Mouse (Mus musculus) kidney, adult 18-20 months (tissue): ENCODE measurements around the gene Dld.

Source experiments
- DNase-seq: peaks from one replicate; pipeline ENCODE4 v3.0.0; 2021

Gene Dld

DNA sequence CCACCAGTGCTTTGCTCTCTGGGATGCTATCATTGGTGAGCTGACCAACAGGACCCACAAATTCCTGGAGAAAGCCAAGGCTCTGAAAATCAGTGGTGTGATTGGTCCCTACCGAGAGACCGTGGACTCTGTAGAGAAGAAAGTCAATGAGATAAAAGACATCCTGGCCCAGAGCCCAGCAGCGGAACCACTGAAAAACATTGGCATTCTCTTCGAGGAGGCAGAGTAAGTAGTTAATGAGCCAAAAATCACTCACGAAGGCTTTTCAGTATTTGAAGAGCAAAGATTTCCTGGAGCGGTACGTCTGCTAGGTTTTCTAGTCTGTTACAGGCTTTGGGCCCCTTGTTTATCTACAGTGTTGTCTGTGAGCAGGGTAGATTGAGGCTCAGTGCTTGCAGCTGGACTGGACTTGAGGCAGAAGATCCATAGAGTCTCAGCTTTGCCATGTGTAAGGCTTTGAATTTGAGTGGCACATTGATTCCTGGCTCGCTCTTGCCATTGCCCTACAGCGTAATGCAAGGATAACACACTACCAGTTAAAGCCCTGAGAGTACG lies 32.8 kb downstream of the Dld start:
- no peak for DNase-seq

DNA sequence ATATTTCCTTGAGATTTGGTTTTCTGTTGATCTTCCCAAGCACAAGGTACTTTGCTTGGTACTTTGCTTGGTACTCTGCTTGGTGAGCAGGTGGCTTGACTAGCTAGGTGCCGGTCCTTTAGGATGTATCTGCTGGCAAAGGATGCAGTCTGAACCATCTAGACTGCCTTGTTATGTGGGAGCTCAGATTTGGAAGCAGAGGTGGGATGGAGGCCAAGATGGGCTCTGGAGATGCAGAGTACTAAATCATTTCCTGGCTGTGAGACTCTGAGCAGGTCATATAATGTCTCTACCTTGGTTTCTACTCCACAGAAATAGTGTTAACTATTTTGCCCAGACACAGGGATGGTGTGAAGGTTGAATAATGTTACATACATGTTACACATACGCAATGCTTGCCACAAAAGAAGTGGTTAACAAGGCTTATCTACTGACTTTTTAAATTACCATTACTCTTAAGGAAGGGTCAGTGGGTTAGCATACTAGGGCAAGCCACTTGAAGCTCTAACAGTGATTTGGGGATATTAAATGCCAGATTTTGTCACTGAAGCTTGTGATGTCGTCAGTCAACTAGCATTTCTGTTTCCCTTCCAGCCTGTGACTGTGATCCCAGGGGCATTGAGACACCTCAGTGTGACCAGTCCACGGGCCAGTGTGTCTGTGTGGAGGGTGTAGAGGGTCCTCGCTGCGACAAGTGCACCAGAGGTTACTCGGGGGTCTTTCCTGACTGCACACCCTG lies 33.4 kb downstream of the Dld start:
- no peak for DNase-seq

DNA sequence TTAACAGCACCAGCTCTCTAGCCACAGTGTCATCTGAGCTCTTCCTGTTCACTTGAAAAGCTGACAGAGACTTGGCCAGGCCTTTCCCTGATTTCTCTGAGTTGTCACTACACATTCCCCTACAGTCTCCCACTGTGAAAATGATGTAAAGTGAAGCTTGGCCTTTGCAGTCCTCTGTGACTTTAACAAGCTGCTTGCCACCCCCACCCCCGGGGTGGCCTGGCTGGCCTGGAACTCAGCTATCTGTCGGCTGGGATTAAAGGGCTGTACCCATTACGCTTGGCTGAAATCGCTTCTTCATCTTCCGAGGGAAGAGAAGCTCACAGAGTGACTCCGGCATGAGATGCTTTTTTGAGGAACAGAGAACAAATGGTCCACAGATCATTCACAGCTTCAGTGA lies 35.3 kb downstream of the Dld start:
- no peak for DNase-seq

DNA sequence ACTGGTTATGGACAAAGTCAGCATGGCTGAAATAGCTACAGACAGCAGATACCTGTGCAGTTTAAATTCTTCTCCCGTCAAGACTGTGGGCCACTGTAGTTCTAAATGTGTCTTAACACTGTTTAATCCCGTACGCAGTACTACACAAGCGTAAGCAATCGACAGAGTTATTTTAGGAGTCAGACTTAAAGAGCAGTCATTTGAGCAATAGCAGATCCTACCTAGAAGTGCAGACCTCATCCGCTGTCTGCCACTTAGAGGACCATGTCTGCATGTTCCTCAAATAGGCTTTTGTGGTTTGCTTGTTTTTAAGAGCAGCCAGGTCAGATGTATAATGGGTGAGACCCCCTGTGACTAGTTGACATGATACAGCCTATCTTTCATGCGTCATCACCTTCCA lies 36.9 kb downstream of the Dld start:
- no peak for DNase-seq

DNA sequence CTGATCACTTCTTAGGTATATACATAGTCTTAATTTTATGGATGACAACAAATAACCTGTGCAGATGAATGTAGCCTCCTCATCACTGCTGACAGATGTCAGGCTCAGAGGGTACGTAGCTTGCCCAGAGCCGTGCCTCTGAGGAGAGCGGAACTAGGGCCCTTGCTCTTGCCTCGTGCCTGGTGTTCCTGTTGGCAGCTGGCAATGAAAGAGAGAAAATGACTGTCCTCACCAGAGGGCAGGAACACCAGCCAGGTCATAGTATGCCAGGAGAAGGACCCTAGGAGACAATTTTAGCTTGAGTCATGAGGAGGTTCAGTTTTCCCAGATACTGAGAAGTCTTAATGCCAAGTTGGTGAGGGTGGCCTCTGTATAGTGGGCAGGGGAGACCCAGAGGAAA lies 38.1 kb downstream of the Dld start:
- DNase-seq, result no peak

DNA sequence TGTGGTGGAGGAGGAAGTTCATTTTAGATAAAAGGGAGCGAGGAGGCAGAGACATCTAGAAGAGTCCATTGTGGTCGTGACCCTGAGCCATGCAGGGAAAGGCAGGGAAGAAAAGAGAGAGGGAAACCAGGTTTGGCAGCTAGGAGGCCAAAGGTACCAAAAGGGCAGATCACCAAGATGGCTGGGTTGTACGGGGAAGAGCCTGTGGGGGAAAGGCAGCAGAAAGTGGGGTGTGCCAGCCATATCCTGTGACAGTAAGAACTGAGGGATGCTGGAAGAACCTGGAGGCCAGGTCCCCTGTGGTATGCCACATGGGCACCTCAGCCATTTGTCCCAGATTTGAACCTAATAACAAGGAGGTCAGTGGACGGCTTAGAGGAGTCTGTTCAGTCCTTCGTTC lies 39.0 kb downstream of the Dld start:
- no peak for DNase-seq

DNA sequence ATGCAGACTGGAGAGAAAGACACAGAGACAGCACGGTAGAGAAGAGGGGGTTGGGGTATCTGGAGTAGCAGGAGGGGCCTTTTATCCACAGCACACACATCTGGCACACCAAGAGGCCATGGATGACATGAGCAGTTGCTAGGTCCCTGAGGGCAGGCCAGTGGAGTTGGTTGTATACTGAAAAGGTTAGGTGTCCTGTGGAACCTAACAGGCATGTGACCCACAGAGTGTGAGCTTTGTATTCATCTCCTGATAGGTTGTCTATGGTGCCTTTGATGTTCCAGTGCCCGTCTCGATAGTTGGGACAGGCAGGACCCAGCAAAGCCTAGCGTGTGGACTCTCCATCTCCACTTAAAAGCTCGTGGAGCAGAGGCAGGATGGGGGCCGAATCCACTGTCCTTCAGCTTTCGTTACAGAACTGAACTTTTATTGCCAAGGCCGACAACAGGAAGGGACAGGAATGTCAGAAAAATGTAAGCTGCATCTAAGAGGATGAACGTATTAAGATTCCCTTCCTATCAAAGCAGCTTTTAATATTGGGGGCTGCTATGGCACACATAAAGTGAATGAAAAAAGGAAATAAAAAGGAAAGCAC lies 39.5 kb downstream of the Dld start:
- DNase-seq, result no peak

DNA sequence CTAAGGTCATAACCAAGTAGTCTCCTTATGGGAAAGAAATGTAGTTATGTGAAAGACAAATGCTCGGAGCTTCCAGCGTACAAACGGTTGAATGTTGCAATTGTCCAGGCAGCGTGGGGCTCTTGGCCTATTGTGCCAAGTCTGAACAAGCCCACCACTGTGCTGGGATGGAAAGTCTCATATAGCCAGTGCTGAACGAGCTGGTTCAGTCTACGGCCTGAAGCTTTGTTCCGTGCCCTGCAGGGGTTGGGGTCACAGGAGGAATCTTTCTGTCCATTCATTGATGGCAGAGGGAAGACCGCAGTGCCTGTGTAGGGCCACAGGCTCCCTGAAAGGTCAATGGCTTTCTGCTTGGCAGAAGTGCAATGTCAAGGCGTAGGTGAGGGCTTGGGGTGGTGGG lies 40.6 kb downstream of the Dld start:
- no peak for DNase-seq

DNA sequence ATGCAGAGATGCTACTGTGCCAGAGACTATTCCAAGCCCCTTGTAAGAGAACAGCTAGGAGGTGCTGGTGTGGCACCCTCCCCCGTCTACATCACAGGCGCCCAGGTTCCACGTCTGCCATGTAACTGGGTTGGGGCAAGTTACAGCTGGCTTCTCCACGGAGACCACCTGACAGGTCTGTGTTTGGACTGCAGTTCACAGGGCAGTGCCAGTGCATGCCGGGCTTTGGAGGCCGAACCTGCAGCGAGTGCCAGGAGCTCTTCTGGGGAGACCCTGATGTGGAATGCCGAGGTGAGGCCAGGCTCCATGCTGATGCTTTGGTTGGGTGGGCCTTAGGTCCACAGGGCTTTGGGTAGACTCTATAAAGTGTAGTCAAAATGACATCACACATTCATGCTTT lies 43.5 kb downstream of the Dld start:
- no peak for DNase-seq

DNA sequence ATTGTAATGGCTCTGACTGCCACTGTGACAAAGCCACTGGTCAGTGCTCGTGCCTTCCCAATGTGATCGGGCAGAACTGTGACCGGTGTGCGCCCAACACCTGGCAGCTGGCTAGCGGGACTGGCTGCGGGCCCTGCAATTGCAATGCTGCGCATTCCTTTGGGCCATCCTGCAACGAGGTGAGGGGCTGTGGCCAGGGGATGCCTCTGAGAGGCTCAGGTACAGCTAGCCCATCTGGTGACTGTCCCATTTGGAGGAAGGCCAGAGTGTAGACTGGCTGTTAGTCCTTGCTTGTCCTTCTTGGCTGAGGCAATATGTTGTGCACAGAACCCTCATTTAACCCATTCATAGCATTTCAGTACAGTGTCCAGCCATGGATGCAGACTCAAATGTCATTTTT lies 44.2 kb downstream of the Dld start:
- DNase-seq, result no peak

DNA sequence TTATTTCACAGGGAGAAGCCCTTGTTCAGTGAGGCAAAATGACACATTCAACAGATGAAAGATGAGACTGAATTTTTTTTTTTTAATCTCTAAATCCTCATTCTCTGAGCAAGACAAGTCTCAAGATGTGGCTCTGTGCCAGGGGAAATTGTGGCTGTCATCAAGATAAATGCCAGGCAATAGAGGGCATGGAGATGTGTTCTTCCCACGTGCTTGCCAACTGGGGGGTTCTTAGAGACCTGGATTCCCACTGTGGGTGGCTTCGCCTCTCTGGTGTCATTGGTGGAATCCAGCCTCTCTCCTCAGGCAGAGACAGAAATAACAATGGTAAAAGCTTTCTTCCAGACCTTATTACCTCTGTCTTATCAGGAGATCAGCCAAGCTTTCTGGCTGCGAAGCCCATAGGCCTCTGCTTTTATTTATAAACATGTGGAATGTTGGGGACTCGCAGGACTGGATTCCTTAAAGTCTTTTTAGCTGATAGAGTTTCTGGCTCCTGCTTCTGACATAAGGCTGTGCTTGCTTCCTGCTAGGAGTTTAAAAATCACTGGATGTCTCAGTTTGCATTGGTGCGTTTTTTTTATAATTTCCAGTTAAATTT lies 45.1 kb downstream of the Dld start:
- no peak for DNase-seq

DNA sequence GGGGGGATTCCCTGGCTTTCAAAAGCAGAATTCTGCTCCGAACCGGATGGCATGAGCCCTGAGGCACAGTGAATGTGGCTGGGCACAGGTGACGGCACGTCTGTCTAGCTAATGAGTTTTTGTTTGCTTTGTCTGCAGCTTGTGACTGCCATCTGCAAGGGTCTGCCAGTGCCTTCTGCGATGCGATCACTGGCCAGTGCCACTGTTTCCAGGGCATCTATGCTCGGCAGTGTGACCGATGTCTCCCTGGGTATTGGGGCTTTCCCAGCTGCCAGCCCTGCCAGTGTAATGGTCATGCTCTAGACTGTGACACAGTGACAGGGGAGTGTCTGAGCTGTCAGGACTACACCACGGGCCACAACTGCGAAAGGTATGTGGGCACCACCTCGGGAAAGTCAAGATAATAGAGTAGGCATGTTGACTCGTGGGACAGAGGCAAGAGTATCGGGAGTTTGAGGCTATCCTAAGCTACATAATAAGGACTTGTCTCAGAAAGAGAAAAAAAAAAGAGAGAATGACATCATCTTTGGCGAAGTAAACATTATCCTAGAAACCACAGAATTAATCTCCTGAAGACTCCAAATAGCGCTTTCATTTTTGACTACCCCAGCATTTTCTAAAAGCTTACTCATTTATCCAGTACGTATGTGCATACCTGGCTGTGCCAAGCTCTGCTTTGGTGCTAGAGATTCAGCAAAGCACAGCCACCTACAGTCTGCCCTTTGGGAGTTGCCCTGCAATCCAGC lies 48.3 kb downstream of the Dld start:
- DNase-seq, result no peak

DNA sequence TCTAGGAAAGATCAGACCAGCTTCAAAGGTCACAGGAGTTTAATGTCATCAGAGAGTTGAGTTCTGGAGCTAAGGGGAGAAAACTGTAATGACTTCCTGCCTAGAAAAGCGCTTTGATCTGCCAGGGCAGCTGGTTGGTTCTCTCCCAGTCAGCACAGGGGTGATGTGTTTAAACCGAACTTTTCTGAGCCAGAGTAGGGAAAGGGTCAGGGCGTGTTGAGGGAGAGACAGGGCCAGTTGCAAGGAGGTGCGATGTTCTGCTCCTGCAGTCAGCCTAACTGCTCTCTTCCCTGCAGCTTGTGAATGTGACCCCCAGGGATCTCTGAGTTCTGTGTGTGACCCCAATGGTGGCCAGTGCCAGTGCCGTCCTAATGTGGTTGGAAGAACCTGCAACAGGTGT lies 49.0 kb downstream of the Dld start:
- no peak for DNase-seq

DNA sequence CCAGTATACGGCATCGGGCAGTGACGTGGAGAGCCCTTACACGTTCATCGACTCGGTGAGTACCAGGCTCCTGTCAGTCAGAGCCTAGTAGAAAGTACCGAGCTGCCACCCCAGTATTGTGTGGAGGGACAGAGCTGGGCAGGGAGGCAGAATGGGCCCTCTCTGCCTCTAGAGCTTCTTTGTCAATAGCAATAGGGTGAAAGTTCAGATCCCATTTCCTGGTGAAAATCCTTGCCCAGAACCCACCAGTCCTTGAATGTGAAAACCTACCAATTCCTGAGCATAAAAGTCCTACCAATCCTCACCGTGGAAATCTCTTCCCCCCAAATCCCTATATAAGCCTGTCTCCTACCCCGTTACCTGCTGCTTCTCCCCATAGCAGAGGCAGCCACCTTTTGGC lies 51.0 kb downstream of the Dld start:
- DNase-seq, result no peak

DNA sequence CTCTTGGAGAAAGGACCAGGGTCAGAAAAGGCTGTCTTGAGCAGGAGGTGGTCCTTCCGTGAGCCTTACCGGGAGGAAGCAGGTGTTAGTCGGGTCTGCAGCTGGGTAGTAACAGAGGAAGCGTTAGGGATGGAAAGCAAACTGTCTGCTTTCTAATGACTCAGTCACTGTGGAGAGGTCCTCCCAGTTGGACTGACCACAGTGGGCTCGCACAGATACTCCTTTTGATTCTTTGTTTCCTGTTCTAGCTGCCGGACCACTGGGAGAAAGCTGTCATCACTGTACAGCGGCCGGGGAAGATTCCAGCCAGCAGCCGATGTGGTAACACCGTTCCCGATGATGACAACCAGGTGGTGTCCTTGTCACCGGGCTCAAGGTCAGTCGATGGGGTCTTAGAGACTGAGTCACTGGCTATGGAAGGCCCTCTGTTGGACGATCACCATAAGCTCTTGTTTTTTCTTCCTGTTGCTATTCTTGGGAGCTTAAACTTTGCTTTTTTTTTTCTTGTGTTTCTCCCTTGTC lies 51.5 kb downstream of the Dld start:
- DNase-seq, result no peak

DNA sequence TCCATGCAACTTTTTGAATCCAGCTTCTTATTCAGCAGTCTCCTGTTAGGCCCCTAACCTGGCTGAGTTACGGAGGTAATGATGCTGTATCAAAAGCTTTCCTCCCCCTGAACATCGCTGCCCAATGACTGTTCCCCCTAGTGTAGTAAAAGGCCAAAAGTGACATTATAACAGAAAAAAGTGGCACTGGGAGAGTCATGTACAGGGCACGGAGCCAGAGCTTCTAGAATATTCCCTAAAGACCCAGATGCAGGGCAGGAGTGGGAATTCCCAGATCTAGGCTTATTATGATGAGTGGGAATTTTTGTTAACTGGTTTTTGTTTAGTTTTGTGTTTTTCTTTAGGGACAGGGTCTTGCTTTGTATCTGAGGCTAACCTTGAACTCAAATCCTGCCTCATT lies 52.1 kb downstream of the Dld start:
- DNase-seq, result no peak

DNA sequence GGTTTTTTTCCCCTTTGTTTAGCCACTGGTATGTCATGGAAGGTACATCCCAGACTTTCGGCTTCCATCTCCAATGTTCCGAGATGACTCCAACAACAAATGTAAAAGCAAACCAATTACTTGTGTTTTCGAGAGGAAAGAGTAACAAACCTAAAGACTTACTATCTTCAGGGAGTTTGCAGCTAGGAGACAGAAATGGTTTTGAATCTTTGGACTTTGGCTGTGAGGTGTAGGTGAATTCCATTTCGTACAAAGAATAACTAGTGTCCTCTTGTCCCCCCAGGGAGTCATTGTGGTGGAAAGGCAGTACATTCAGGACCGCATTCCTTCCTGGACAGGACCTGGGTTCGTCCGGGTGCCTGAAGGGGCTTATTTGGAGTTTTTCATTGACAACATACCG lies 52.7 kb downstream of the Dld start:
- DNase-seq, result no peak

DNA sequence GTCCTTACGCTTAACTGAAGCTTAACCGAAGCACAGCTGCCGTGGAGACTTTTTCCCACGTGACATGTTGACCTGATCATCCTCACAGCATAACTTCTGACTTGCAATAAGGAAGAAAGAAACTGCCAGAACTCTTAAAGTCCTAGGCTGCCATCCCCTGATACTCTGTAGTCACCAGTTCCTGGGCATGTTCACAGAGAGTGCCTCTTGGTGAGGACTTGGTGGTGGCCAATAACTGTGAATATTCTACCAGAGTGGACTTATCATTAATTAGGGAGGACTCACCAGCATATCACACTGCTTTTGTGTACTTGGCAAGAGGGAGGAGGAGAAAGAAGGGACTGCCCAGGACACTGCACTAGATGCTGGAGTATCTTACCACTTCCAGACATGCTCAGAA lies 53.1 kb downstream of the Dld start:
- no peak for DNase-seq

DNA sequence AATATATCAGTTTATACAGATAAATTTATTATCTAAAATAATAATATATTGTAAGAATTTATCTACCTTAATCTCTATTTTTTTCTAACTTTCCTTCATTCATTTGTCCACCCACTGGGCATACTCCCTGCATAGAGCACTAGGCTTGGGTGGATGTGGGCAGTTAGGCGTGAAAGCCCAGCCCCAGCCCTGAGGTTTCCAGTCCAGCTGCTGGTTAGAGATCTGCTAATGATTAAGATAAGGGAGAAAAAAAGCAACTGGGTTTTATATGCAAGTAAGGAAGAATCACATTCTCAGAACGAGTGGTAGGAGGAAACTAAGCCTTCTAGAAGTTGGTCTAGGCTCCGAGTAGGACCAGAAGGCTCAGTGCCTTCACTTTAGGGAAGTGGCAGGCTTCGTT lies 55.2 kb downstream of the Dld start:
- DNase-seq, result no peak

DNA sequence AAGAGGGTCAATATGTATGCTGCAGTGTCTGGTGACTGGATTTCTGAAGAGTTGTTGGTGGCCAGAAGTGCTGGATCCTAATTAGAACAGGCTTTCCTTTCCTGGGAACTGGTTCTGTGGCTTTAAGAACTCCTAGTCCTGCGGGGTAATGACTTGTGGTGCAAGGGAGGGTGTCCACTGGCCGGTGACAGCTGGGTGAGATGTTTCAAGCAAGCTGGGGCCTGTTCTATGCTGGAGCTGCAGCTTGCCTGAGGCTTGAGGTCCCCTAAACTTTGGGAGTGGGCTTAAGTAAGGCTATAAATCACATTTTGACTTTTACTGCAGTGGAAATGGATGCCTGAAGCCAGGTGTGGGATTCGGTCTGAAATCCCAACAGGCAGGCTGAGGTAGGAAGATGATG lies 55.7 kb downstream of the Dld start:
- no peak for DNase-seq

DNA sequence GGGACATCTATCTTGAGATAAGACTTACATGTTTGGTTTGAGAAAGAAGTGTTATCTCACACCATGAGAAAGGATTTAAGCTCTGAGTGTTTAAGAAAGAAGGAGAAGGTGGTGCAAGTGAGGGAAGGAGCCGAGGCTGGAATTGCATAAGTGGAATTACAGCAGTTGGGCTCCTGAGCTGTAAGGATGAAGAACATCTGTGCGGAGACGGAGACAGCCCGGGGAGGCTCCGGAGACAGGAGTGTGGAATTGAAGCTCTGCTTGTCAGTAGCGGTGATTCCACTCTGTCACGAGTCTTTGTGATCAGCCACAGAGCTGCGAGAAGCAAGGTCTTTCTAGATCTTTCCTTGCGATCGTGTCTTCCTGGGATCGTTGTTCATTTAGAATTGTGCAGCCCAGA lies 56.3 kb downstream of the Dld start:
- DNase-seq, result no peak

DNA sequence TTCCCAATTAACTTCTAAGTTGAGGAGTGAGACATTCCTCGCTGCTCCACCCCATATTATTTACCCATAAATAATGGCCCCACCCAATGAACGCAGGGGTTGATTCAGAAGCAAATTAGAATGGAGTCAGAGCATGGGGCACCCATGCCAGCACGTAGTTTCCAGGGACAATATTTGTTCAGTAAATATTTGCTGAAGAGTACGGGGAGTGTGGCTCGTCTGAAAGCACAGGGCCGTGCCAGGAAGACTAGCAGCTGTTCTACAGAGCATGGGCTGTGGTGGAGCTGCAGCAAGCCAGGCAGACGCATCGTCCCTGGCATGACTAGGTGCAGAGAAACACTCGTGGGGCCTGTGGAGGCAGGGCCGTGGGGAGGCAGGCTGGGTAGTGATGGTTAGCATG lies 56.7 kb downstream of the Dld start:
- no peak for DNase-seq

DNA sequence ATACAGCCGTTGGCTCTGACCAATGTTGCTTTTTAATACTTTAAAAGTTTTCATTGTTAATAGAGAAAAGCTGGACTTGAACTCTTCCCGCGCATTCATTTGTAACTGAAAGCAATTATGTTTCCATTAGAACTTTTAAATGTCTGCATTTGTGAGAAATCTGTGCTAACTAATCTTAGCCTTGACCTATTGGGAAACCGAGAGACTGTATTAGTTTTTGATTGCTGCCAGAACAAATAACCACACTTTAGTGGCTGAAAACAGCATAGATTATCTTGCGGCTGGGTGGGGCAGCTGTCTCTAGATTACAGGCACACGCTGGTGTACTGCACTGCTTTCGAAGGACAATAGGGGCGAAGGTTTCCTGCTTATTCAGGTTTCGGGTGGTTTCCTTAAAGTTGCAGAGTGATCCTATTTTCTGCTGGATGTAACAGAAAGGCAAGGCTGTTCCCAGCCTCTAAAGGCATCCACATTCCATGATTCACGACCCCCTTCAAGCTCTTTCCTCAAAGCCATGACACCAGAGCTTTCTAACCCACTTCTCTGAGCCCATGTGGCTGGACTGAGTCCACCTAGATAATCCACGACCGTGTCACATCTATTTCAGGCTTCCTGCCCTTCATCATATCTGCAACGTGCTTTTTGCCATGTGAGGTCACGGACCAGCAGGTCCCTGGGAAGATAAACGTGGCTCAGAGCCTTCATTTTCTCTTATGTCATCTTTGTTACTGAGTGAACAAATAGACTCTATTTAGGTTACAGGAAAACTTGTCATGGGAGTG lies 57.7 kb downstream of the Dld start:
- no peak for DNase-seq
